Mouse (Mus musculus) C2C12 (cell line): ENCODE measurements around the gene Abca1. TPM values are rescaled to one million over a fixed set of nuclear protein-coding genes. Genes with fewer than 3 reads are reported as not detected.

Source experiments
- H3K27me3 ChIP-seq: one replicate; pipeline ENCODE4 v1.6.1; 2011; ENCODE audit not compliant: control insufficient read depth, insufficient read depth, insufficient read length
- H3K36me3 ChIP-seq: one replicate; pipeline ENCODE4 v1.6.1; 2011; ENCODE audit not compliant: control insufficient read depth, insufficient read depth
- H3K4me3 ChIP-seq: one replicate; pipeline ENCODE4 v1.5.1; 2011; ENCODE audit warnings: mild to moderate bottlenecking, control low read depth; ENCODE audit not compliant: poor library complexity, insufficient read depth, severe bottlenecking
- H3K79me2 ChIP-seq: one replicate; pipeline ENCODE4 v1.6.1; 2011; ENCODE audit not compliant: control insufficient read depth, insufficient read depth
- H3K79me3 ChIP-seq: one replicate; pipeline ENCODE4 v1.6.1; 2011; ENCODE audit warnings: low read depth, control low read depth
- H3ac ChIP-seq: one replicate; pipeline ENCODE3; 2011; ENCODE audit warnings: low read depth; ENCODE audit not compliant: control insufficient read depth, insufficient read length
- CEBPB ChIP-seq: IDR thresholded peaks from one replicate; pipeline ENCODE4 v1.6.1; 2011; ENCODE audit warnings: low read depth, mild to moderate bottlenecking, control low read depth, moderate library complexity
- CTCF ChIP-seq: IDR thresholded peaks from one replicate; pipeline ENCODE4 v1.5.1; 2011; ENCODE audit not compliant: control insufficient read depth, insufficient read depth, insufficient read length
- FOSL1 ChIP-seq: IDR thresholded peaks from one replicate; pipeline ENCODE4 v1.8.0; 2011; ENCODE audit warnings: mild to moderate bottlenecking, low read length; ENCODE audit not compliant: poor library complexity, insufficient read depth, severe bottlenecking
- MAX ChIP-seq: IDR thresholded peaks from one replicate; pipeline ENCODE4 v1.6.1; 2011; ENCODE audit warnings: mild to moderate bottlenecking, control low read depth
- MYOD1 ChIP-seq: IDR thresholded peaks from one replicate; pipeline ENCODE4 v1.6.1; 2011; ENCODE audit warnings: low read depth; ENCODE audit not compliant: control insufficient read depth, insufficient read length
- MYOG ChIP-seq: IDR thresholded peaks from one replicate; pipeline ENCODE4 v1.6.1; 2011; ENCODE audit not compliant: control insufficient read depth, insufficient read length; ENCODE audit errors: extremely low read depth
- USF1 ChIP-seq: IDR thresholded peaks from one replicate; pipeline ENCODE4 v1.6.1; 2011; ENCODE audit warnings: low read depth, mild to moderate bottlenecking, control low read depth, moderate library complexity
- polyA plus RNA-seq: library from polyadenylated mRNA; unstranded; fragments of >200 nt; fragmentation: generic; extraction: Trizol; gene quantifications from one replicate; pipeline ENCODE4 v1.2.1, GENCODE M21; 2012; ENCODE audit warnings: missing spikeins

The Abca1 gene
- polyA plus RNA-seq, 1 experiment = 0.07 TPM

- Histone ChIP-seq H3ac (no peak overlapping the region), H3K79me2 (no peaks in the 10 kb centered on the region), H3K36me3 (no peaks in the 10 kb centered on the region), H3K27me3 (peaks cover 7% of the 10 kb centered on the region), H3K79me3 (no peaks in the 10 kb centered on the region), H3K4me3 (no peak overlapping the region)
- no peak for TF ChIP-seq MYOD1
- TF ChIP-seq FOSL1 = no peak
- TF ChIP-seq USF1 = no peak
- no peak for TF ChIP-seq CEBPB
- TF ChIP-seq MAX = no peak
- TF ChIP-seq CTCF = no peak
- no peak for TF ChIP-seq MYOG
These were observed 53.0 kb downstream of the Abca1 start for GRCm38 (mm10) chr4:53106732-53107131.

DNA sequence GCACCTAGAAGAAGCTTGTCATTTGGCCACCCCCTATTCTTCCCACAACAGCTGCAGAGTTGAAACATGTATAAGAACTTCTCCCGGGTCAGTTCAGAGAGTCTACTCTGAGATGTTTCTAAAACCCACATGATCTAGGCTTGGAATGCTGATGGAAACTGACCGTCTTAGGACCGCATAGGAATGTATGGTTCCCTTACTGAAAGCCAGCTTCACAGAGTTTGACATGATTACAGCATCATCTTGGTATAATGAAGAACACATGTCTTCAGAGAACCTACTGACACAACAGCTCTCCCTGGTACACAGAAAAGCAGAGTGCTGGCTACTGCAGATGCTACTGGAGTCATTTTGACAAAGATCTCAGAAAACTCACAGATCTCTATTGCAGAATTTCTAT lies 53.6 kb downstream of the Abca1 start:
- H3K79me3 ChIP-seq = no peaks in the 10 kb centered on the region
- TF ChIP-seq CEBPB (no peak), CTCF (no peak), MAX (no peak)
- no peaks in the 10 kb centered on the region for H3K79me2 ChIP-seq
- H3K27me3 ChIP-seq = peaks cover 13% of the 10 kb centered on the region
- H3K36me3 ChIP-seq = no peaks in the 10 kb centered on the region
- H3ac ChIP-seq = no peak overlapping the region
- no peak overlapping the region for H3K4me3 ChIP-seq

DNA sequence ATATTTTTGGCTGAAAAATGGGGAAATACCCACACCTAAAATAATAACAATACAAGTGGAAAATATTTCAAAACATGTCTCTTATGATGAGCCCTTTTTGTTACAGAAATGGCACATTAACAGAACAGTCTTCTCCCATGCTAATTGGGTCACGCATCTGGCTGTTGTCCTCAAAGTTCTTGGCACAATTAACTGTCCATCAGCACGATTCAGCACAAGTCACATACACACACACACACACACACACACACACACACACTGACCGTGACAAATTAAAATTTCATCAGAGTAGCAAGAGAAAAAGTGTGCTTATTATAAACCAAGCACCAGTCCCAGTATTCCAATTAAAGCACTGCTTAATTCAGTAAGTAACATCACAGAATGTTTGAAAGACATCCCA lies 55.1 kb downstream of the Abca1 start:
- no peak overlapping the region for H3ac ChIP-seq
- TF ChIP-seq CTCF = no peak
- no peak overlapping the region for H3K4me3 ChIP-seq
- no peaks in the 10 kb centered on the region for H3K79me2 ChIP-seq
- H3K36me3 ChIP-seq = no peaks in the 10 kb centered on the region
- H3K79me3 ChIP-seq = no peaks in the 10 kb centered on the region
- H3K27me3 ChIP-seq = peaks cover 16% of the 10 kb centered on the region

- H3K27me3 ChIP-seq = peaks cover 9% of the 10 kb centered on the region
- H3K4me3 ChIP-seq = no peak overlapping the region
- H3K79me2 ChIP-seq = no peaks in the 10 kb centered on the region
- no peak overlapping the region for H3ac ChIP-seq
- H3K79me3 ChIP-seq = no peaks in the 10 kb centered on the region
- TF ChIP-seq CEBPB (no peak), USF1 (no peak), MYOG (no peak), MYOD1 (no peak), MAX (no peak), FOSL1 (no peak), CTCF (no peak)
- H3K36me3 ChIP-seq = no peaks in the 10 kb centered on the region
These were observed 57.2 kb downstream of the Abca1 start for GRCm38 (mm10) chr4:53102529-53102928.

DNA sequence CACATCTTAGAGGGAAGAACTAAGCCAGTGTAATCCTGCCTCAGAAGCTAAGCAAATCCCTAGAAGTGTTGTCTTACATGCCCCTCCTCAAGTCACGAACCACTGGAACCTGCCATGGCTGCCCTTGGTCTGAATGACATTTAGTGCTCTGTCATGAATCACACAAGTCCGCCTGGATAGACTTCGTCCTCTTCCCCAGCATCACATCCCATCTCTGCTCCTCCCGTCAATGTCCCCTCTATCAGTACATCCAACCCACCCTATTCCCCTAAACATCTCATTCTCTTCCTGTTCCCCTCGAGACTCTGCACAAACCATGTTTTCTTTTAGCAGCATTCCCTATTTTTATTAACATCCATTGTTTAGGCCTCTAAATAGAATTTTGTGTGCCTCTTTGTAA lies 58.4 kb downstream of the Abca1 start:
- H3K79me3 ChIP-seq = no peaks in the 10 kb centered on the region
- no peak for TF ChIP-seq MAX
- no peak for TF ChIP-seq CEBPB
- TF ChIP-seq FOSL1 = no peak
- no peak for TF ChIP-seq USF1
- TF ChIP-seq CTCF = no peak
- TF ChIP-seq MYOG = no peak
- no peak for TF ChIP-seq MYOD1
- H3K36me3 ChIP-seq = no peaks in the 10 kb centered on the region
- no peaks in the 10 kb centered on the region for H3K79me2 ChIP-seq
- H3K27me3 ChIP-seq = peaks cover 9% of the 10 kb centered on the region
- H3K4me3 ChIP-seq = no peak overlapping the region
- H3ac ChIP-seq = no peak overlapping the region

DNA sequence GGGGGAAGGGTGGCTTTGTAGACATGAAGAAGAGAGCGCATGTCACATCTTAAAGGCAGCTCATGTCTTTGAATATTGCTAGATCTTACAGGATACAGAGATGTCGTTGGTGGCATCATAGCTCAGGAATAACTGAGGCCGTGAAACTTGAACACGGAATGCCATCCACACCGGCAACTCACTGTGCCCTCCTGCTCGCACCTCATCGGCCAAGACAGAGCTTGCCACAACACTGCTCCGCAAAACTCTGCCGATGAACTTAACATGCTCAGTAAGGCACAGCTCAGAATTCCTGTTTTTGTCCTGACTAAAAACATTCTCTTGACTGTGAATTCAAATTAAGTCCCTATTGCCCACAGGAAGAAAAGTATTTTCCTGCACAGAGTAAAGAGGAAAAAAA lies 59.2 kb downstream of the Abca1 start:
- TF ChIP-seq MYOG = no peak
- TF ChIP-seq FOSL1 = no peak
- no peak for TF ChIP-seq CTCF
- no peak for TF ChIP-seq CEBPB
- TF ChIP-seq MAX = no peak
- TF ChIP-seq MYOD1 = no peak
- TF ChIP-seq USF1 = no peak
- Histone ChIP-seq H3K36me3 (no peaks in the 10 kb centered on the region), H3K79me2 (no peaks in the 10 kb centered on the region), H3ac (no peak overlapping the region), H3K27me3 (peaks cover 9% of the 10 kb centered on the region), H3K4me3 (no peak overlapping the region), H3K79me3 (no peaks in the 10 kb centered on the region)
